Mouse (Mus musculus): ENCODE results near the gene Atp5f1. TPM values are rescaled to one million over a fixed set of nuclear protein-coding genes. Genes with fewer than 3 reads are reported as not detected.

Atp5f1 gene
- polyA plus RNA-seq, 1 experiment from 2014 or later = 506 TPM

Other genes starting within 250 kb of the Atp5f1 start
- 72.5 and 79.7 TPM in 2 replicates for gene Rap1a, start 158.8 kb downstream of the Atp5f1 start, polyA plus RNA-seq (2016; fragmentation: Nextera tagmentation; extraction: Ambion mirVana)
- 0.11 TPM in 1 of 2 replicates, not detected in the other for gene Adora3, start 89.2 kb downstream of the Atp5f1 start, polyA plus RNA-seq (2016; fragmentation: Nextera tagmentation; extraction: Ambion mirVana)
- not detected in 2 replicates for gene Tmigd3, start 89.2 kb downstream of the Atp5f1 start, polyA plus RNA-seq (2016; fragmentation: Nextera tagmentation; extraction: Ambion mirVana)
- gene I830077J02Rik, start 27.4 kb downstream of the Atp5f1 start, polyA plus RNA-seq (2016; fragmentation: Nextera tagmentation; extraction: Ambion mirVana) = 0.66 and 0.90 TPM in 2 replicates
- gene Wdr77, start 730 bp downstream of the Atp5f1 start, polyA plus RNA-seq (2016; fragmentation: Nextera tagmentation; extraction: Ambion mirVana) = 166 and 188 TPM in 2 replicates
- gene Ovgp1, start 13.6 kb upstream of the Atp5f1 start, polyA plus RNA-seq (2016; fragmentation: Nextera tagmentation; extraction: Ambion mirVana) = 1.3 and 2.0 TPM in 2 replicates
- 0.91 TPM in 1 of 2 replicates, not detected in the other for gene Pifo, start 54.5 kb upstream of the Atp5f1 start, polyA plus RNA-seq (2016; fragmentation: Nextera tagmentation; extraction: Ambion mirVana)
- not detected in 2 replicates for gene Chil5, start 72.7 kb upstream of the Atp5f1 start, polyA plus RNA-seq (2016; fragmentation: Nextera tagmentation; extraction: Ambion mirVana)
- gene Chia1, start 153.1 kb upstream of the Atp5f1 start, polyA plus RNA-seq (2016; fragmentation: Nextera tagmentation; extraction: Ambion mirVana) = 0.11 TPM in 1 of 2 replicates, not detected in the other
- not detected in 2 replicates for gene Chil3, start 207.5 kb upstream of the Atp5f1 start, polyA plus RNA-seq (2016; fragmentation: Nextera tagmentation; extraction: Ambion mirVana)

All from midbrain, embryonic 10.5 days (tissue).